Mouse (Mus musculus) liver, embryonic 12.5 days (tissue): ENCODE results near the gene Eif2s3y. TPM values are rescaled to one million over a fixed set of nuclear protein-coding genes. Genes with fewer than 3 reads are reported as not detected.

Experiments
- ATAC-seq: fragments of 200-750 bp; cut with Nextera tagmentation; 2 replicates; pipeline ENCODE4 v1.8.0; 2017; ENCODE audit warnings: moderate number of reproducible peaks, mild to moderate bottlenecking, moderate library complexity
- H3K27ac ChIP-seq: fragments of 300-500 bp; sonication (generic); 2 replicates; pipeline ENCODE4 v1.5.1; 2016; ENCODE audit warnings: mild to moderate bottlenecking
- H3K27me3 ChIP-seq: fragments of 300-500 bp; sonication (generic); replicated peaks from 2 replicates; pipeline ENCODE4 v1.6.1; 2016; ENCODE audit warnings: mild to moderate bottlenecking, moderate library complexity
- H3K36me3 ChIP-seq: fragments of 300-500 bp; sonication (generic); 2 replicates; pipeline ENCODE4 v1.6.1; 2016; ENCODE audit warnings: mild to moderate bottlenecking, moderate library complexity
- H3K4me1 ChIP-seq: fragments of 300-500 bp; sonication (generic); 2 replicates; pipeline ENCODE4 v1.6.1; 2016
- H3K4me2 ChIP-seq: fragments of 300-500 bp; sonication (generic); 2 replicates; pipeline ENCODE4 v1.6.1; 2016; ENCODE audit warnings: mild to moderate bottlenecking, moderate library complexity
- H3K4me3 ChIP-seq: fragments of 300-500 bp; sonication (generic); 2 replicates; pipeline ENCODE4 v1.5.1; 2016; ENCODE audit warnings: mild to moderate bottlenecking, moderate library complexity
- H3K9ac ChIP-seq: fragments of 300-500 bp; sonication (generic); 2 replicates; pipeline ENCODE4 v1.6.1; 2016; ENCODE audit warnings: mild to moderate bottlenecking, moderate library complexity
- H3K9me3 ChIP-seq: fragments of 300-500 bp; sonication (generic); replicated peaks from 2 replicates; pipeline ENCODE4 v1.6.1; 2016; ENCODE audit warnings: mild to moderate bottlenecking, moderate library complexity
- WGBS: fragments of 180-500 bp; shearing (Covaris S2); methylation state at CpG from one replicate; pipeline ENCODE4 v1.1.7; 2016; ENCODE audit not compliant: insufficient replicate concordance; 5-methylcytosine and 5-hydroxymethylcytosine counted together
- microRNA-seq: library from miRNA; unstranded; fragments of <30 nt; microRNA quantifications from one replicate; pipeline ENCODE4, GENCODE M21; 2017
- polyA plus RNA-seq: library from polyadenylated mRNA; unstranded; fragments of >200 nt; fragmentation: Nextera tagmentation; extraction: Ambion mirVana; gene quantifications from 2 replicates; pipeline ENCODE4 v1.2.1, GENCODE M21; 2016

Eif2s3y gene
- 19.9 and 23.8 TPM in 2 replicates for polyA plus RNA-seq

GRCm38 (mm10) chrY:1009882-1010751 is at the start of gene Eif2s3y:
Eif2s3y (plus strand) TSS chrY:1010543.
- no peak within 1 kb of the TSS for H3K9ac ChIP-seq

More at GRCm38 (mm10) chrY:1009882-1010751, at the start of gene Eif2s3y:
- peak within 1 kb of the TSS; percentile 46 for H3K4me2 ChIP-seq
- H3K36me3 ChIP-seq = no peaks in the 10 kb centered on the region
- no peaks in the 10 kb centered on the region for H3K27me3 ChIP-seq
- no peak within 1 kb of the TSS for H3K27ac ChIP-seq
- ATAC-seq = peak; percentile 99
- no peaks in the 10 kb centered on the region for H3K9me3 ChIP-seq
- H3K4me3 ChIP-seq = peak within 1 kb of the TSS; percentile 56
- no peaks in the 10 kb centered on the region for H3K4me1 ChIP-seq
- 24% methylated on average over 23 of the region's 31 CpGs for WGBS

Small RNA genes within 50 kb of the gene (microRNA-seq; reads per million reads assigned to microRNA genes)
- not detected for gene Gm47281

Other genes with a start within 250 kb of the Eif2s3y start
- not detected in 2 replicates for gene Zfy1, start 213.1 kb upstream of the Eif2s3y start, polyA plus RNA-seq
- gene Uba1y, start 191.9 kb upstream of the Eif2s3y start, polyA plus RNA-seq = not detected in 2 replicates
- gene Kdm5d, start 112.8 kb upstream of the Eif2s3y start, polyA plus RNA-seq = 4.0 and 4.4 TPM in 2 replicates
- gene Uty, start 235.2 kb downstream of the Eif2s3y start, polyA plus RNA-seq = 6.9 and 8.4 TPM in 2 replicates